8 mouse cellular contexts compared by ENCODE assay signal in genomic region chr7:79660291-79661150, GRCm38 (mm10). TPM values are rescaled to one million over a fixed set of nuclear protein-coding genes. Genes with fewer than 3 reads are reported as not detected.
DNase-seq lines count a peak whose midpoint lies in the region; ATAC-seq and TF ChIP-seq lines count a peak whose summit lies in the region.

No protein-coding gene starts in this region.

- peak overlapping the region; percentile 55 for H3K9ac ChIP-seq in kidney, postnatal 0 days (ENCODE audit: low read depth, low read length)
- peak overlapping the region; percentile 80 for H3K9ac ChIP-seq in forebrain, embryonic 14.5 days (ENCODE audit: low read length)
- H3K9ac ChIP-seq in liver, embryonic 11.5 days (ENCODE audit: low read depth, low read length) = peak overlapping the region; percentile 93
- peak overlapping the region; percentile 78 for H3K9ac ChIP-seq in stomach, embryonic 14.5 days (replicated peaks; ENCODE audit: low read depth, low read length)

- POLR2A ChIA-PET in Patski (lab: Charles Lee) = interaction anchor here (0.6 to 1.4 kb wide), 2 partner anchors 48 to 1241 kb away, joined by 3 to 5 read pairs; no protein-coding TSS in a partner anchor

- DNase-seq in kidney, postnatal 0 days (ENCODE audit: low spot score) = peak; percentile 20
- DNase-seq in kidney, adult 11 months = no peak
- no peak for DNase-seq in Patski (ENCODE audit: low read depth, low spot score)
- DNase-seq in forebrain, embryonic 14.5 days (ENCODE audit: low spot score) = no peak
- peak; percentile 44 for DNase-seq in liver, embryonic 11.5 days (ENCODE audit: low spot score)
- no peak for DNase-seq in T-cell, adult 2 months (ENCODE audit: low spot score)
- DNase-seq in lung, postnatal 14 days = no peak

- under 1% methylated on average over 72 of the region's 73 CpGs for whole genome bisulfite sequencing in kidney, postnatal 0 days
- under 1% methylated on average over 71 of the region's 73 CpGs for WGBS in forebrain, embryonic 14.5 days
- under 1% methylated on average over 73 of the region's 73 CpGs for WGBS in liver, embryonic 11.5 days
- 1% methylated on average over 73 of the region's 73 CpGs for WGBS in stomach, embryonic 14.5 days

- no peak for TF ChIP-seq CTCF in kidney, postnatal 0 days (IDR thresholded peaks at IDR 0.05; ENCODE audit: low read depth)
- no peak for TF ChIP-seq CTCF in Patski (IDR thresholded peaks at IDR 0.05)

- H3K4me3 ChIP-seq in kidney, postnatal 0 days (replicated peaks; ENCODE audit: low read depth, low read length) = peak overlapping the region; percentile 88
- H3K4me3 ChIP-seq in forebrain, embryonic 14.5 days (ENCODE audit: low read depth, low read length) = peak overlapping the region; percentile 91
- peak overlapping the region; percentile 83 for H3K4me3 ChIP-seq in liver, embryonic 11.5 days (ENCODE audit: low read depth, low read length)
- H3K4me3 ChIP-seq in stomach, embryonic 14.5 days (ENCODE audit: low read depth, low read length) = peak overlapping the region; percentile 84

- H3K36me3 ChIP-seq in kidney, postnatal 0 days (ENCODE audit: insufficient read depth, low read length) = no peaks in the 10 kb centered on the region
- H3K36me3 ChIP-seq in forebrain, embryonic 14.5 days (ENCODE audit: control insufficient read depth, insufficient read depth, low read length) = 0 out of 2 replicates have a peak, but pooled peaks cover under 1% of the 10 kb centered on the region
- peaks cover 1% of the 10 kb centered on the region for H3K36me3 ChIP-seq in liver, embryonic 11.5 days (ENCODE audit: control insufficient read depth, insufficient read depth, low read length)
- H3K36me3 ChIP-seq in stomach, embryonic 14.5 days (ENCODE audit: control insufficient read depth, insufficient read depth, low read length) = no peaks in the 10 kb centered on the region

- H3K27me3 ChIP-seq in kidney, postnatal 0 days (ENCODE audit: insufficient read depth, low read length) = no peaks in the 10 kb centered on the region
- no peaks in the 10 kb centered on the region for H3K27me3 ChIP-seq in Patski
- H3K27me3 ChIP-seq in forebrain, embryonic 14.5 days (replicated peaks; ENCODE audit: control insufficient read depth, insufficient read depth, low read length) = no peaks in the 10 kb centered on the region
- H3K27me3 ChIP-seq in liver, embryonic 11.5 days (replicated peaks; ENCODE audit: control insufficient read depth, insufficient read depth, low read length) = no peaks in the 10 kb centered on the region
- H3K27me3 ChIP-seq in stomach, embryonic 14.5 days (ENCODE audit: control insufficient read depth, insufficient read depth, low read length) = no peaks in the 10 kb centered on the region

- peak; percentile 21 for ATAC-seq in kidney, postnatal 0 days (replicated peaks; ENCODE audit: low FRiP score, low read depth)
- peak; percentile 26 for ATAC-seq in Patski
- peak; percentile 19 for ATAC-seq in forebrain, embryonic 14.5 days
- ATAC-seq in liver, embryonic 11.5 days (replicated peaks; ENCODE audit: low FRiP score) = peak; percentile 37
- ATAC-seq in stomach, embryonic 14.5 days (ENCODE audit: insufficient number of reproducible peaks, insufficient read depth, low FRiP score, low read depth) = peak; percentile 0; the same call in 1 of the 2 replicates

- peaks cover 3% of the 10 kb centered on the region; the same call in 1 of the 2 replicates for H3K4me1 ChIP-seq in kidney, postnatal 0 days (replicated peaks; ENCODE audit: insufficient read depth, low read length)
- H3K4me1 ChIP-seq in forebrain, embryonic 14.5 days (ENCODE audit: control insufficient read depth, insufficient read depth, low read length) = 0 out of 2 replicates have a peak, but pooled peaks cover 14% of the 10 kb centered on the region
- peaks cover 16% of the 10 kb centered on the region for H3K4me1 ChIP-seq in liver, embryonic 11.5 days (replicated peaks; ENCODE audit: control insufficient read depth, insufficient read depth, low read length)
- H3K4me1 ChIP-seq in stomach, embryonic 14.5 days (ENCODE audit: control insufficient read depth, insufficient read depth, low read length) = peaks cover 17% of the 10 kb centered on the region

- in situ Hi-C loops in Patski (cut with MboI; ENCODE audit: low pct_unique_long_range_greater_than_20kb) = no loop called here

- H3K27ac ChIP-seq in kidney, postnatal 0 days = 0 out of 2 replicates have a peak overlapping the region, but pooled peaks have one; percentile 1
- H3K27ac ChIP-seq in forebrain, embryonic 14.5 days (ENCODE audit: low read depth, low read length) = no peak overlapping the region
- H3K27ac ChIP-seq in liver, embryonic 11.5 days (ENCODE audit: low read depth, low read length) = peak overlapping the region; percentile 10; the same call in 1 of the 2 replicates
- peak overlapping the region; percentile 1; the same call in 1 of the 2 replicates for H3K27ac ChIP-seq in stomach, embryonic 14.5 days (ENCODE audit: low read length)

- H3K4me2 ChIP-seq in kidney, postnatal 0 days (ENCODE audit: low read length) = peak overlapping the region; percentile 91
- peak overlapping the region; percentile 97 for H3K4me2 ChIP-seq in forebrain, embryonic 14.5 days (ENCODE audit: low read length)
- peak overlapping the region; percentile 94 for H3K4me2 ChIP-seq in liver, embryonic 11.5 days
- peak overlapping the region; percentile 63 for H3K4me2 ChIP-seq in stomach, embryonic 14.5 days (replicated peaks; ENCODE audit: low read depth, low read length)

- no peaks in the 10 kb centered on the region for H3K9me3 ChIP-seq in kidney, postnatal 0 days (replicated peaks; ENCODE audit: low read length)
- no peaks in the 10 kb centered on the region for H3K9me3 ChIP-seq in forebrain, embryonic 14.5 days (replicated peaks; ENCODE audit: control insufficient read depth, low read length)
- H3K9me3 ChIP-seq in liver, embryonic 11.5 days (ENCODE audit: control insufficient read depth, low read length) = no peaks in the 10 kb centered on the region
- H3K9me3 ChIP-seq in stomach, embryonic 14.5 days (ENCODE audit: control insufficient read depth, low read depth, low read length) = no peaks in the 10 kb centered on the region

- CTCF ChIA-PET in Patski (lab: Charles Lee) = interaction anchor here (1.2 to 1.9 kb wide), 2 partner anchors 9 to 69 kb away, joined by 3 to 5 read pairs; no protein-coding TSS in a partner anchor

RNA-seq across cellular contexts. Expression of gene Ticrr, which starts 0.5 kb away (rescaled TPM):
- polyA plus RNA-seq in kidney, postnatal 0 days (2015; fragmentation: Nextera tagmentation; extraction: Ambion mirVana) = 3.1 and 4.0 TPM in 2 replicates
- 5.1 TPM for polyA plus RNA-seq in Patski (2021)
- polyA plus RNA-seq in forebrain, embryonic 14.5 days (2014; fragmentation: Nextera tagmentation; extraction: Ambion mirVana) = 3.5 and 3.6 TPM in 2 replicates
- 16.2 and 17.2 TPM in 2 replicates for polyA plus RNA-seq in liver, embryonic 11.5 days (2014; fragmentation: Nextera tagmentation; extraction: Ambion mirVana)
- polyA plus RNA-seq in stomach, embryonic 14.5 days (2014; fragmentation: Nextera tagmentation; extraction: Ambion mirVana) = 12.7 and 15.3 TPM in 2 replicates

RNA-seq across cellular contexts. Expression of gene Rhcg, which starts 43.1 kb away (rescaled TPM):
- 117 and 135 TPM in 2 replicates for polyA plus RNA-seq in kidney, postnatal 0 days (2015; fragmentation: Nextera tagmentation; extraction: Ambion mirVana)
- polyA plus RNA-seq in Patski (2021) = 0.04 TPM
- 1.6 and 4.2 TPM in 2 replicates for polyA plus RNA-seq in forebrain, embryonic 14.5 days (2014; fragmentation: Nextera tagmentation; extraction: Ambion mirVana)
- not detected in 2 replicates for polyA plus RNA-seq in liver, embryonic 11.5 days (2014; fragmentation: Nextera tagmentation; extraction: Ambion mirVana)
- polyA plus RNA-seq in stomach, embryonic 14.5 days (2014; fragmentation: Nextera tagmentation; extraction: Ambion mirVana) = not detected in 2 replicates

RNA-seq across cellular contexts. Expression of gene Kif7, which starts 55.0 kb away (rescaled TPM):
- 3.1 and 3.7 TPM in 2 replicates for polyA plus RNA-seq in kidney, postnatal 0 days (2015; fragmentation: Nextera tagmentation; extraction: Ambion mirVana)
- 9.6 TPM for polyA plus RNA-seq in Patski (2021)
- polyA plus RNA-seq in forebrain, embryonic 14.5 days (2014; fragmentation: Nextera tagmentation; extraction: Ambion mirVana) = 1.9 and 2.5 TPM in 2 replicates
- polyA plus RNA-seq in liver, embryonic 11.5 days (2014; fragmentation: Nextera tagmentation; extraction: Ambion mirVana) = 2.3 and 3.0 TPM in 2 replicates
- polyA plus RNA-seq in stomach, embryonic 14.5 days (2014; fragmentation: Nextera tagmentation; extraction: Ambion mirVana) = 4.2 and 4.4 TPM in 2 replicates

Comparison
In these comparisons a context has a peak if more than half of its experiments do, and no peak if none do; other contexts are left out.
1. DNase-seq: peak in kidney, postnatal 0 days (single experiment) and liver, embryonic 11.5 days (single experiment); none in kidney, adult 11 months (single experiment), Patski (single experiment), forebrain, embryonic 14.5 days (single experiment), T-cell, adult 2 months (single experiment) and lung, postnatal 14 days (single experiment).
2. RNA of gene Rhcg, which starts 43.1 kb away (polyA plus RNA-seq): 117 to 135 TPM in kidney, postnatal 0 days; 1.6 to 4.2 TPM in forebrain, embryonic 14.5 days, not detected in liver, embryonic 11.5 days, 0.04 TPM in Patski (single experiment) and not detected in stomach, embryonic 14.5 days; every median in the first group is over 10 times any median in the second.
3. Peak in every context shown above with its lines, with median percentiles within 50 percentile points of each other: ATAC-seq, H3K4me2 ChIP-seq, H3K4me3 ChIP-seq and H3K9ac ChIP-seq.